Mouse (Mus musculus) heart, postnatal 0 days (tissue): ENCODE measurements around the gene Rgs7.

Source experiments
- CTCF ChIP-seq: IDR thresholded peaks from 2 replicates; pipeline ENCODE4 v1.5.1; 2016; ENCODE audit warnings: antibody characterized with exemption, control low read depth, low read depth
- EP300 ChIP-seq: IDR thresholded peaks from 2 replicates; pipeline ENCODE4 v1.6.1; 2016; ENCODE audit warnings: antibody characterized with exemption, low read depth

GRCm38 (mm10) chr1:175202902-175203301 is 289.4 kb downstream of the Rgs7 start:
- no peak for TF ChIP-seq CTCF
- no peak for TF ChIP-seq EP300
